15 mouse cellular contexts compared by ENCODE assay signal in the genomic region with DNA sequence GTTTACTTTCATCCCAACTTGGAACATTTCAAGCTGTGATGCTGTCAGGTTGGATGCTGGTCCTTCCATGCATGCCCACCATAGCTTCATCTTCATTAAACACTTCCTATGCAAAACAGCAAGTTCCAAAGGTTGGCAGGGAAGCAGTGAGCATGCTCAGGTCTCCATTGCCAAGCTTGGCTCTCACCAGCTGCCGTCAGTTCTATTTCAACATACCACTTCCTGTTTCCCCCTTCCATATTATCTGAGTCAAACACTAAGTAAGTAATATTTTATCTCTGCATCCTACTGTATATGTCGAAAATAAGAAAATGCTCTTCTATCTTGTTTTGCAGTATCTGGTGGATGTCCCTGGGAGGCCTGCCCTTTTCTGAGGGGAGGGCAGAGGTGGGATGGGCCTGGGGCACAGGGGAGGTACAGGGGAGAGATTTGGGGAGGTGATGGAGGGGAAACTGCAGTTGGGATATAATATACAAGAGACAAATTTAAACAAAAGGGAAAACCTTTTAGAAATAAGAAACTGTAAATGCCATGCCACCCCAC.
A peak's percentile ranks its signal among the peaks of the same experiment; 100 is the strongest.
DNase-seq lines count a peak whose midpoint lies in the region; ATAC-seq and TF ChIP-seq lines count a peak whose summit lies in the region.
"Had no signal": no experiment of that assay in that cellular context is flagged by ENCODE, and none has a peak within 500 bp of the region (broad histone marks: within the 10 kb centered on the region; RNA-seq: fewer than 3 reads in every experiment).

No protein-coding gene starts in this region.

- no peak for TF ChIP-seq CTCF in hindbrain, postnatal 0 days (IDR thresholded peaks at IDR 0.05; ENCODE audit: low read depth)
- TF ChIP-seq CTCF in MEL (IDR thresholded peaks at IDR 0.05 in 2 of 3, conservative IDR thresholded peaks at IDR 0.05 in 1 of 3; ENCODE audit: control insufficient read depth in 1 of 3, insufficient read depth in 1 of 3, low read depth in 2 of 3, low read length in 3 of 3, poor library complexity in 1 of 3, severe bottlenecking in 1 of 3): no peak

- H3K9ac ChIP-seq in hindbrain, postnatal 0 days (replicated peaks; ENCODE audit: low read length): no peak overlapping the region
- H3K9ac ChIP-seq in hindbrain, embryonic 16.5 days (ENCODE audit: low read depth, low read length): no peak overlapping the region
- H3K9ac ChIP-seq in MEL (ENCODE audit: control insufficient read depth, low read depth, low read length, poor library complexity, severe bottlenecking): no peak overlapping the region
- H3K9ac ChIP-seq: midbrain, embryonic 15.5 days; neural tube, embryonic 12.5 days; stomach, embryonic 15.5 days had no signal

- H3K79me2 ChIP-seq in MEL (ENCODE audit: control insufficient read depth, insufficient read depth, low read length, poor library complexity): no peaks in the 10 kb centered on the region

- H3K4me1 ChIP-seq in hindbrain, postnatal 0 days (ENCODE audit: insufficient read depth, low read length): peaks cover 13% of the 10 kb centered on the region
- peaks cover 15% of the 10 kb centered on the region for H3K4me1 ChIP-seq in hindbrain, embryonic 16.5 days (ENCODE audit: control insufficient read depth, insufficient read depth, low read depth, low read length)
- H3K4me1 ChIP-seq in MEL (ENCODE audit: control insufficient read depth in 1 of 2, insufficient read depth in 2 of 2, low read length in 2 of 2): peaks cover 2 to 12% of the 10 kb centered on the region in 2 experiments; a peak in 3 of 4 replicates

- no peaks in the 10 kb centered on the region for H3K27me3 ChIP-seq in hindbrain, postnatal 0 days (ENCODE audit: insufficient read depth, low read length)
- no peaks in the 10 kb centered on the region for H3K27me3 ChIP-seq in hindbrain, embryonic 16.5 days (replicated peaks; ENCODE audit: control insufficient read depth, insufficient read depth, low read length)
- no peaks in the 10 kb centered on the region for H3K27me3 ChIP-seq in MEL (ENCODE audit: control insufficient read depth in 1 of 2, insufficient read depth in 2 of 2, low read length in 2 of 2)
- H3K27me3 ChIP-seq: midbrain, embryonic 15.5 days; neural tube, embryonic 12.5 days; stomach, embryonic 15.5 days had no signal

- 0 out of 2 replicates have a peak, but pooled peaks cover 3% of the 10 kb centered on the region for H3K36me3 ChIP-seq in hindbrain, postnatal 0 days (ENCODE audit: insufficient read depth, low read length)
- no peaks in the 10 kb centered on the region for H3K36me3 ChIP-seq in hindbrain, embryonic 16.5 days (ENCODE audit: control insufficient read depth, insufficient read depth, low read length)
- peaks cover 0 to 7% of the 10 kb centered on the region in 2 experiments; a peak in 2 of 4 replicates for H3K36me3 ChIP-seq in MEL (ENCODE audit: control insufficient read depth in 1 of 2, insufficient read depth in 2 of 2, low read length in 2 of 2)
- H3K36me3 ChIP-seq: midbrain, embryonic 15.5 days; neural tube, embryonic 12.5 days; stomach, embryonic 15.5 days had no signal

- peak; percentile 31 for DNase-seq in hindbrain, postnatal 0 days (ENCODE audit: low spot score)
- DNase-seq in MEL (ENCODE audit: low read depth, low spot score) (peak; percentile 64), MN1 (ENCODE audit: low spot score) (no peak)
- DNase-seq in naive thymus-derived CD4-positive, alpha-beta T cell, adult 2 months (ENCODE audit: low read depth): peak; percentile 19
- DNase-seq in cerebellum, postnatal 36 days: no peak
- no peak for DNase-seq in retina, postnatal 1 day
- DNase-seq: cerebellum, adult 2 months; gastrocnemius, adult 2 months; heart, postnatal 14 days; lung, postnatal 14 days had no signal

- TF ChIP-seq POLR2A in MEL (IDR thresholded peaks at IDR 0.05; ENCODE audit: control insufficient read depth in 1 of 2, insufficient read depth in 1 of 2, low read depth in 1 of 2, low read length in 2 of 2, poor library complexity in 1 of 2): no peak

- no peak for TF ChIP-seq RAD21 in MEL (IDR thresholded peaks at IDR 0.05; ENCODE audit: low read depth, low read length)

- H3K27ac ChIP-seq in hindbrain, postnatal 0 days: no peak overlapping the region
- no peak overlapping the region for H3K27ac ChIP-seq in hindbrain, embryonic 16.5 days (ENCODE audit: low read depth, low read length)
- 0 out of 2 replicates have a peak overlapping the region, but pooled peaks have one; percentile 11 for H3K27ac ChIP-seq in MEL (ENCODE audit: control insufficient read depth, low read depth, low read length)
- H3K27ac ChIP-seq: gastrocnemius, adult 2 months; midbrain, embryonic 15.5 days; neural tube, embryonic 12.5 days; stomach, embryonic 15.5 days had no signal

- no peaks in the 10 kb centered on the region for H3K9me3 ChIP-seq in hindbrain, postnatal 0 days (ENCODE audit: low read length)
- no peaks in the 10 kb centered on the region for H3K9me3 ChIP-seq in hindbrain, embryonic 16.5 days (ENCODE audit: control insufficient read depth, low read length)
- no peaks in the 10 kb centered on the region for H3K9me3 ChIP-seq in MEL (replicated peaks; ENCODE audit: insufficient read depth, low read length)
- H3K9me3 ChIP-seq: midbrain, embryonic 15.5 days; neural tube, embryonic 12.5 days; stomach, embryonic 15.5 days had no signal

- 74% methylated on average over 2 of the region's 2 CpGs for WGBS in hindbrain, postnatal 0 days
- 65% methylated on average over 2 of the region's 2 CpGs for WGBS in hindbrain, embryonic 16.5 days

- peak; percentile 27 to 71; a peak in 3 of 4 replicates for TF ChIP-seq EP300 in MEL (IDR thresholded peaks at IDR 0.05; ENCODE audit: low read depth in 1 of 2, low read length in 2 of 2)

- H3K4me3 ChIP-seq in hindbrain, postnatal 0 days (ENCODE audit: low read length): no peak overlapping the region
- H3K4me3 ChIP-seq in hindbrain, embryonic 16.5 days (ENCODE audit: low read length): no peak overlapping the region
- no peak overlapping the region for H3K4me3 ChIP-seq in MEL (ENCODE audit: control insufficient read depth in 1 of 2, insufficient read depth in 1 of 2, low read depth in 2 of 2, low read length in 2 of 2)
- H3K4me3 ChIP-seq: gastrocnemius, adult 2 months; midbrain, embryonic 15.5 days; neural tube, embryonic 12.5 days; stomach, embryonic 15.5 days had no signal

- no peak for ATAC-seq in hindbrain, postnatal 0 days
- ATAC-seq in hindbrain, embryonic 16.5 days: no peak
- peak; percentile 41 for ATAC-seq in inflammation-experienced regulatory T-cells, adult 6 months
- ATAC-seq: midbrain, embryonic 15.5 days had no signal

- H3K4me2 ChIP-seq in hindbrain, postnatal 0 days (ENCODE audit: low read depth, low read length): no peak overlapping the region
- no peak overlapping the region for H3K4me2 ChIP-seq in hindbrain, embryonic 16.5 days (ENCODE audit: low read length)
- H3K4me2 ChIP-seq: midbrain, embryonic 15.5 days; neural tube, embryonic 12.5 days; stomach, embryonic 15.5 days had no signal

TF ChIP-seq in MEL, 35 proteins besides CTCF, POLR2A, EP300 and RAD21:
- no peak for TF ChIP-seq POLR2AphosphoS5 (IDR thresholded peaks at IDR 0.05; ENCODE audit: borderline replicate concordance, low read depth, low read length)
- no peak for TF ChIP-seq GABPA (IDR thresholded peaks at IDR 0.05; ENCODE audit: low read depth, low read length)
- no peak for TF ChIP-seq CHD1 (IDR thresholded peaks at IDR 0.05; ENCODE audit: low read depth, low read length)
- no peak for TF ChIP-seq MAX (IDR thresholded peaks at IDR 0.05; ENCODE audit: low read length)
- TF ChIP-seq ETS1 (IDR thresholded peaks at IDR 0.05; ENCODE audit: low read depth, low read length): peak; percentile 57
- peak; percentile 74 for TF ChIP-seq TCF12 (IDR thresholded peaks at IDR 0.05; ENCODE audit: low read depth, low read length)
- no peak for TF ChIP-seq ZC3H11A (IDR thresholded peaks at IDR 0.05; ENCODE audit: low read depth, low read length)
- peak; percentile 74 for TF ChIP-seq NRF1 (IDR thresholded peaks at IDR 0.05; ENCODE audit: insufficient read depth, low read depth, low read length, poor library complexity, severe bottlenecking)
- peak; percentile 66 for TF ChIP-seq GATA1 (IDR thresholded peaks at IDR 0.05; ENCODE audit: low read depth, low read length)
- TF ChIP-seq MXI1 (IDR thresholded peaks at IDR 0.05; ENCODE audit: low read depth, low read length): no peak
- no peak for TF ChIP-seq E2F4 (IDR thresholded peaks at IDR 0.05; ENCODE audit: borderline replicate concordance, low read depth, low read length)
- TF ChIP-seq MAZ (IDR thresholded peaks at IDR 0.05; ENCODE audit: low read depth, low read length): no peak
- TF ChIP-seq MEF2A (IDR thresholded peaks at IDR 0.05; ENCODE audit: extremely low read depth, insufficient replicate concordance, low read depth, low read length, poor library complexity, severe bottlenecking): no peak
- TF ChIP-seq ZMIZ1 (IDR thresholded peaks at IDR 0.05; ENCODE audit: low read depth, low read length): no peak

Comparison
In these comparisons a context has a peak if more than half of its experiments do, and no peak if none do; other contexts are left out.
1. DNase-seq: peak in hindbrain, postnatal 0 days (single experiment), MEL (single experiment) and naive thymus-derived CD4-positive, alpha-beta T cell, adult 2 months (single experiment); none in cerebellum, postnatal 36 days (0 of 2), retina, postnatal 1 day (single experiment) and MN1 (single experiment).